Mouse (Mus musculus) midbrain, postnatal 0 days (tissue): Measurements from ENCODE around the gene Gm7137. TPM values are rescaled to one million over a fixed set of nuclear protein-coding genes. Genes with fewer than 3 reads are reported as not detected.

Source experiments
- ATAC-seq: fragments of 200-750 bp; cut with Nextera tagmentation; 2 replicates; pipeline ENCODE4 v1.8.0; 2017; ENCODE audit warnings: moderate number of reproducible peaks, mild to moderate bottlenecking, moderate TSS enrichment, moderate library complexity; ENCODE audit not compliant: low FRiP score
- DNase-seq: peaks from one replicate; pipeline ENCODE4 v3.0.0-alpha.2; 2015; ENCODE audit warnings: low spot score
- H3K27ac ChIP-seq: fragments of 300-500 bp; sonication (generic); 2 replicates; pipeline ENCODE4 v1.5.1; 2014; ENCODE audit warnings: low read depth, mild to moderate bottlenecking, low read length, mixed read lengths
- H3K27me3 ChIP-seq: fragments of 300-500 bp; sonication (generic); 2 replicates; pipeline ENCODE4 v1.6.1; 2014; ENCODE audit warnings: low read length, control low read depth, mixed read lengths; ENCODE audit not compliant: insufficient read depth
- H3K36me3 ChIP-seq: fragments of 300-500 bp; sonication (generic); 2 replicates; pipeline ENCODE4 v1.6.1; 2014; ENCODE audit warnings: low read length, control low read depth, mixed read lengths; ENCODE audit not compliant: insufficient read depth
- H3K4me1 ChIP-seq: fragments of 300-500 bp; sonication (generic); 2 replicates; pipeline ENCODE4 v1.6.1; 2014; ENCODE audit warnings: mild to moderate bottlenecking, control low read depth, antibody characterized with exemption, low read length, mixed read lengths; ENCODE audit not compliant: insufficient read depth
- H3K4me2 ChIP-seq: fragments of 300-500 bp; sonication (generic); 2 replicates; pipeline ENCODE4 v1.6.1; 2014; ENCODE audit warnings: low read depth, mild to moderate bottlenecking, low read length, mixed read lengths; ENCODE audit not compliant: poor library complexity, severe bottlenecking
- H3K4me3 ChIP-seq: fragments of 300-500 bp; sonication (generic); 2 replicates; pipeline ENCODE4 v1.5.1; 2014; ENCODE audit warnings: low read depth, mild to moderate bottlenecking, low read length, moderate library complexity
- H3K9ac ChIP-seq: fragments of 300-500 bp; sonication (generic); replicated peaks from 2 replicates; pipeline ENCODE4 v1.6.1; 2014; ENCODE audit warnings: mild to moderate bottlenecking, low read length, moderate library complexity, mixed read lengths; ENCODE audit not compliant: poor library complexity, severe bottlenecking
- H3K9me3 ChIP-seq: fragments of 300-500 bp; sonication (generic); 2 replicates; pipeline ENCODE4 v1.6.1; 2016; ENCODE audit warnings: low read length, control low read depth
- CTCF ChIP-seq: IDR thresholded peaks from 2 replicates; pipeline ENCODE4 v1.5.1; 2016; ENCODE audit warnings: antibody characterized with exemption, mild to moderate bottlenecking
- WGBS: fragments of 180-500 bp; shearing (Covaris S2); extraction: QIAGEN DNeasy Blood & Tissue Kit; methylation state at CpG from one replicate; pipeline ENCODE4 v1.1.7; 2014; 5-methylcytosine and 5-hydroxymethylcytosine counted together
- polyA plus RNA-seq: library from polyadenylated mRNA; unstranded; fragments of >200 nt; fragmentation: Nextera tagmentation; extraction: Ambion mirVana; gene quantifications from 2 replicates; pipeline ENCODE4 v1.2.1, GENCODE M21; 2015
- total RNA-seq: library from RNA; depleted of rRNA; stranded (reverse); fragments of >200 nt; gene quantifications from 2 replicates; pipeline ENCODE4 v1.2.3, GENCODE M21; 2014; rRNA removed

Gm7137 gene
- total and polyA plus RNA-seq, 2 experiments from 2014 or later, result not detected

- Histone ChIP-seq H3K36me3 (no peaks in the 10 kb centered on the region), H3K4me2 (no peak overlapping the region)
- 93% methylated on average over 4 of the region's 4 CpGs for WGBS
Measured at GRCm38 (mm10) chr10:77738929-77739328, 49.1 kb downstream of the Gm7137 start.

More at GRCm38 (mm10) chr10:77738929-77739328, 49.1 kb downstream of the Gm7137 start:
- Histone ChIP-seq H3K9me3 (no peaks in the 10 kb centered on the region), H3K4me1 (no peaks in the 10 kb centered on the region), H3K4me3 (no peak overlapping the region), H3K27me3 (no peaks in the 10 kb centered on the region), H3K27ac (no peak overlapping the region), H3K9ac (no peak overlapping the region)
- TF ChIP-seq CTCF, result no peak
- ATAC-seq (no peak), DNase-seq (no peak)

Other genes with a start within 250 kb of the Gm7137 start
Only the 30 nearest of the 31 such genes appear.
- 87.2 and 116 TPM in 2 replicates for gene Pttg1ip, start 206.5 kb downstream of the Gm7137 start, total RNA-seq
- gene Pttg1ip, start 206.5 kb downstream of the Gm7137 start, polyA plus RNA-seq, result 74.7 and 79.0 TPM in 2 replicates
- 167 and 306 TPM in 2 replicates for gene Sumo3, start 182.1 kb downstream of the Gm7137 start, total RNA-seq
- gene Sumo3, start 182.1 kb downstream of the Gm7137 start, polyA plus RNA-seq, result 385 and 389 TPM in 2 replicates
- gene Gm49325, start 182.0 kb downstream of the Gm7137 start, total RNA-seq, result not detected in 2 replicates
- gene Gm49325, start 182.0 kb downstream of the Gm7137 start, polyA plus RNA-seq, result 6.9 and 10.5 TPM in 2 replicates
- 39.3 and 41.8 TPM in 2 replicates for gene Ube2g2, start 165.9 kb downstream of the Gm7137 start, total RNA-seq
- gene Ube2g2, start 165.9 kb downstream of the Gm7137 start, polyA plus RNA-seq, result 67.2 and 70.6 TPM in 2 replicates
- 0.66 and 1.5 TPM in 2 replicates for gene Tspear, start 101.6 kb downstream of the Gm7137 start, total RNA-seq
- gene Tspear, start 101.6 kb downstream of the Gm7137 start, polyA plus RNA-seq, result 0.63 and 1.3 TPM in 2 replicates
- not detected in 2 replicates for gene Gm19402, start 97.4 kb downstream of the Gm7137 start, total RNA-seq
- gene Gm19402, start 97.4 kb downstream of the Gm7137 start, polyA plus RNA-seq, result not detected in 2 replicates
- not detected in 2 replicates for gene Gm9508, start 91.0 kb downstream of the Gm7137 start, total RNA-seq
- gene Gm9508, start 91.0 kb downstream of the Gm7137 start, polyA plus RNA-seq, result not detected in 2 replicates
- gene Gm10272, start 81.6 kb downstream of the Gm7137 start, total RNA-seq, result not detected in 2 replicates
- gene Gm10272, start 81.6 kb downstream of the Gm7137 start, polyA plus RNA-seq, result not detected in 2 replicates
- not detected in 2 replicates for gene Gm10024, start 76.7 kb downstream of the Gm7137 start, total RNA-seq
- gene Gm10024, start 76.7 kb downstream of the Gm7137 start, polyA plus RNA-seq, result not detected in 2 replicates
- not detected in 2 replicates for gene Gm10142, start 72.4 kb downstream of the Gm7137 start, total RNA-seq
- not detected in 2 replicates for gene Gm10142, start 72.4 kb downstream of the Gm7137 start, polyA plus RNA-seq
- gene Krtap12-1, start 67.6 kb downstream of the Gm7137 start, total RNA-seq, result not detected in 2 replicates
- not detected in 2 replicates for gene Krtap12-1, start 67.6 kb downstream of the Gm7137 start, polyA plus RNA-seq
- gene Gm10100, start 61.7 kb downstream of the Gm7137 start, total RNA-seq, result not detected in 2 replicates
- gene Gm10100, start 61.7 kb downstream of the Gm7137 start, polyA plus RNA-seq, result not detected in 2 replicates
- gene Gm18596, start 45.6 kb downstream of the Gm7137 start, total RNA-seq, result not detected in 2 replicates
- not detected in 2 replicates for gene Gm18596, start 45.6 kb downstream of the Gm7137 start, polyA plus RNA-seq
- not detected in 2 replicates for gene Gm9736, start 36.8 kb downstream of the Gm7137 start, total RNA-seq
- gene Gm9736, start 36.8 kb downstream of the Gm7137 start, polyA plus RNA-seq, result not detected in 2 replicates
- not detected in 2 replicates for gene Gm3233, start 28.5 kb downstream of the Gm7137 start, total RNA-seq
- not detected in 2 replicates for gene Gm3233, start 28.5 kb downstream of the Gm7137 start, polyA plus RNA-seq
- gene Gm3238, start 16.9 kb downstream of the Gm7137 start, total RNA-seq, result not detected in 2 replicates
- gene Gm3238, start 16.9 kb downstream of the Gm7137 start, polyA plus RNA-seq, result not detected in 2 replicates
- gene Gm7138, start 11.3 kb downstream of the Gm7137 start, total RNA-seq, result not detected in 2 replicates
- not detected in 2 replicates for gene Gm7138, start 11.3 kb downstream of the Gm7137 start, polyA plus RNA-seq
- gene Gm3250, start 5.7 kb downstream of the Gm7137 start, total RNA-seq, result not detected in 2 replicates
- not detected in 2 replicates for gene Gm3250, start 5.7 kb downstream of the Gm7137 start, polyA plus RNA-seq
- not detected in 2 replicates for gene Gm9639, start 6.9 kb upstream of the Gm7137 start, total RNA-seq
- not detected in 2 replicates for gene Gm9639, start 6.9 kb upstream of the Gm7137 start, polyA plus RNA-seq
- gene Gm19668, start 10.9 kb upstream of the Gm7137 start, total RNA-seq, result not detected in 2 replicates
- not detected in 2 replicates for gene Gm19668, start 10.9 kb upstream of the Gm7137 start, polyA plus RNA-seq
- not detected in 2 replicates for gene Gm9507, start 23.6 kb upstream of the Gm7137 start, total RNA-seq
- not detected in 2 replicates for gene Gm9507, start 23.6 kb upstream of the Gm7137 start, polyA plus RNA-seq
- not detected in 2 replicates for gene Gm2696, start 26.5 kb upstream of the Gm7137 start, total RNA-seq
- gene Gm2696, start 26.5 kb upstream of the Gm7137 start, polyA plus RNA-seq, result not detected in 2 replicates
- gene Krtap10-4, start 38.9 kb upstream of the Gm7137 start, total RNA-seq, result 0.27 TPM in 1 of 2 replicates, not detected in the other
- gene Krtap10-4, start 38.9 kb upstream of the Gm7137 start, polyA plus RNA-seq, result not detected in 2 replicates
- gene Krtap10-10, start 47.7 kb upstream of the Gm7137 start, total RNA-seq, result not detected in 2 replicates
- gene Krtap10-10, start 47.7 kb upstream of the Gm7137 start, polyA plus RNA-seq, result not detected in 2 replicates
- not detected in 2 replicates for gene Gm36176, start 58.6 kb upstream of the Gm7137 start, total RNA-seq
- gene Gm36176, start 58.6 kb upstream of the Gm7137 start, polyA plus RNA-seq, result not detected in 2 replicates
- not detected in 2 replicates for gene Gm10318, start 64.7 kb upstream of the Gm7137 start, total RNA-seq
- gene Gm10318, start 64.7 kb upstream of the Gm7137 start, polyA plus RNA-seq, result not detected in 2 replicates
- gene Gm3285, start 73.8 kb upstream of the Gm7137 start, total RNA-seq, result not detected in 2 replicates
- gene Gm3285, start 73.8 kb upstream of the Gm7137 start, polyA plus RNA-seq, result not detected in 2 replicates
- gene Lrrc3, start 114.3 kb upstream of the Gm7137 start, total RNA-seq, result 36.1 and 39.6 TPM in 2 replicates
- gene Lrrc3, start 114.3 kb upstream of the Gm7137 start, polyA plus RNA-seq, result 29.7 and 29.9 TPM in 2 replicates
- gene Trpm2, start 182.4 kb upstream of the Gm7137 start, total RNA-seq, result 7.3 and 12.5 TPM in 2 replicates
- 5.6 and 8.0 TPM in 2 replicates for gene Trpm2, start 182.4 kb upstream of the Gm7137 start, polyA plus RNA-seq
- gene 1810043G02Rik, start 190.3 kb upstream of the Gm7137 start, total RNA-seq, result 60.0 and 61.7 TPM in 2 replicates
- 66.2 and 72.6 TPM in 2 replicates for gene 1810043G02Rik, start 190.3 kb upstream of the Gm7137 start, polyA plus RNA-seq